Mouse (Mus musculus) intestine, postnatal 0 days (tissue): Measurements from ENCODE around the gene Catsperg2. TPM values are rescaled to one million over a fixed set of nuclear protein-coding genes. Genes with fewer than 3 reads are reported as not detected.
"Not testable (repeated sequence)": the region's sequence is repeated elsewhere in the genome, so short reads cannot be mapped to it uniquely, and the experiment has no call there.

Experiments used
- ATAC-seq: fragments of 200-750 bp; cut with Nextera tagmentation; 2 replicates; pipeline ENCODE4 v1.8.0; 2017; ENCODE audit warnings: mild to moderate bottlenecking, moderate TSS enrichment, moderate library complexity
- H3K27ac ChIP-seq: fragments of 300-500 bp; sonication (generic); 2 replicates; pipeline ENCODE4 v1.5.1; 2014; ENCODE audit warnings: mild to moderate bottlenecking, low read depth, low read length, moderate library complexity
- H3K27me3 ChIP-seq: fragments of 300-500 bp; sonication (generic); replicated peaks from 2 replicates; pipeline ENCODE4 v1.6.1; 2014; ENCODE audit warnings: low read length, mixed read lengths; ENCODE audit not compliant: control insufficient read depth, insufficient read depth
- H3K36me3 ChIP-seq: fragments of 300-500 bp; sonication (generic); 2 replicates; pipeline ENCODE4 v1.6.1; 2014; ENCODE audit warnings: mild to moderate bottlenecking, moderate library complexity; ENCODE audit not compliant: control insufficient read depth, insufficient read depth
- H3K4me1 ChIP-seq: fragments of 300-500 bp; sonication (generic); replicated peaks from 2 replicates; pipeline ENCODE4 v1.6.1; 2014; ENCODE audit warnings: antibody characterized with exemption, low read length, mixed read lengths; ENCODE audit not compliant: control insufficient read depth, insufficient read depth
- H3K4me2 ChIP-seq: fragments of 300-500 bp; sonication (generic); replicated peaks from 2 replicates; pipeline ENCODE4 v1.6.1; 2014; ENCODE audit warnings: low read depth, mild to moderate bottlenecking, moderate library complexity
- H3K4me3 ChIP-seq: fragments of 300-500 bp; sonication (generic); 2 replicates; pipeline ENCODE4 v1.5.1; 2014; ENCODE audit warnings: low read depth, low read length
- H3K9ac ChIP-seq: fragments of 300-500 bp; sonication (generic); 2 replicates; pipeline ENCODE4 v1.6.1; 2014; ENCODE audit warnings: mild to moderate bottlenecking, low read depth, low read length
- H3K9me3 ChIP-seq: fragments of 300-500 bp; sonication (generic); 2 replicates; pipeline ENCODE4 v1.6.1; 2016; ENCODE audit warnings: mixed run types; ENCODE audit not compliant: control insufficient read depth
- CTCF ChIP-seq: sonication (generic); IDR thresholded peaks from 2 replicates; pipeline ENCODE4 v1.5.1; 2016; ENCODE audit warnings: low read depth, mild to moderate bottlenecking, control low read depth, antibody characterized with exemption, moderate library complexity
- WGBS: fragments of 180-500 bp; shearing (Covaris S2); extraction: QIAGEN DNeasy Blood & Tissue Kit; methylation state at CpG from one replicate; pipeline ENCODE4 v1.1.7; 2014; 5-methylcytosine and 5-hydroxymethylcytosine counted together
- polyA plus RNA-seq: library from polyadenylated mRNA; unstranded; fragments of >200 nt; fragmentation: Nextera tagmentation; extraction: Ambion mirVana; gene quantifications from 2 replicates; pipeline ENCODE4 v1.2.1, GENCODE M21; 2015

Catsperg2 gene
- polyA plus RNA-seq: not detected in 2 replicates

GRCm38 (mm10) chr7:29726860-29727259, at the start of gene Catsperg2:
TSS of gene Catsperg2 (minus strand) at chr7:29727032.
- ATAC-seq, H3K27me3 ChIP-seq, H3K9me3 ChIP-seq, H3K4me2 ChIP-seq, H3K4me1 ChIP-seq, H3K36me3 ChIP-seq, H3K27ac ChIP-seq, H3K4me3 ChIP-seq, H3K9ac ChIP-seq: not testable (repeated sequence)
- WGBS: 63% methylated on average over 11 of the region's 11 CpGs

DNA sequence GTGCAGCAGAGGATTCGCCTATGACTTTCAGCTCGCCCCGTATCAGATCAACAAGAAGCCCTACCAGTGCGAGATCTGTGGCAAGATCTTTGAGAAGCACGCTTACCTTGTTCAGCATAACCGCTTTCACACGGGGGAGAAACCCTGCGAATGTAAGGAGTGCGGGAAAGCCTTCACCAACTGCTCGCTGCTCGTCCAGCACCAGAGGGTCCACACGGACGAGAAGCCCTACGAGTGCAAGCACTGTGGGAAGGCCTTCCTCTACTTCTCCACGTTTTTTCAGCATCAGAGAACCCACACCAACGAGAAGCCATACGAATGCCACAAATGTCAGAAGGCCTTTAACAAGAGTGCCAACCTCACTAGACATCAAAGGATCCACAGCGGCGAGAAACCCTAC, 49.7 kb upstream of the Catsperg2 start:
- no peak for TF ChIP-seq CTCF
- Histone ChIP-seq H3K4me3 (no peak overlapping the region), H3K36me3 (peaks cover 58% of the 10 kb centered on the region), H3K9ac (no peak overlapping the region), H3K27me3 (no peaks in the 10 kb centered on the region), H3K9me3 (no peaks in the 10 kb centered on the region; the same call in 1 of the 2 replicates), H3K27ac (no peak overlapping the region), H3K4me1 (no peaks in the 10 kb centered on the region), H3K4me2 (no peak overlapping the region)
- no peak for ATAC-seq
- 95% methylated on average over 19 of the region's 19 CpGs for WGBS

- Histone ChIP-seq H3K4me2 (no peak overlapping the region), H3K27me3 (no peaks in the 10 kb centered on the region), H3K36me3 (peaks cover 58% of the 10 kb centered on the region), H3K4me3 (no peak overlapping the region), H3K9me3 (no peaks in the 10 kb centered on the region; the same call in 1 of the 2 replicates), H3K4me1 (0 out of 2 replicates have a peak, but pooled peaks cover 5% of the 10 kb centered on the region), H3K9ac (no peak overlapping the region), H3K27ac (no peak overlapping the region)
- 91% methylated on average over 3 of the region's 3 CpGs for WGBS
- TF ChIP-seq CTCF: no peak
- no peak for ATAC-seq
Measured at GRCm38 (mm10) chr7:29774371-29774770, 47.5 kb upstream of the Catsperg2 start.

GRCm38 (mm10) chr7:29773503-29773902, 46.7 kb upstream of the Catsperg2 start:
- Histone ChIP-seq H3K9me3 (no peaks in the 10 kb centered on the region; the same call in 1 of the 2 replicates), H3K36me3 (peaks cover 52% of the 10 kb centered on the region), H3K27me3 (no peaks in the 10 kb centered on the region), H3K4me3 (no peak overlapping the region), H3K4me2 (no peak overlapping the region), H3K27ac (no peak overlapping the region), H3K4me1 (0 out of 2 replicates have a peak, but pooled peaks cover 5% of the 10 kb centered on the region), H3K9ac (no peak overlapping the region)
- TF ChIP-seq CTCF: no peak
- WGBS: 88% methylated on average over 7 of the region's 7 CpGs
- no peak for ATAC-seq

GRCm38 (mm10) chr7:29768980-29769379, 42.1 kb upstream of the Catsperg2 start:
- ATAC-seq: no peak
- 0 out of 2 replicates have a peak, but pooled peaks cover 5% of the 10 kb centered on the region for H3K4me1 ChIP-seq
- 0 out of 2 replicates have a peak overlapping the region, but pooled peaks have one; percentile 75 for H3K27ac ChIP-seq
- no peaks in the 10 kb centered on the region for H3K9me3 ChIP-seq
- peaks cover 9% of the 10 kb centered on the region; the same call in 1 of the 2 replicates for H3K36me3 ChIP-seq
- no peak for TF ChIP-seq CTCF
- 2% methylated on average over 10 of the region's 10 CpGs for WGBS
- H3K4me3 ChIP-seq: peak overlapping the region; percentile 85
- peak overlapping the region; percentile 81 for H3K4me2 ChIP-seq
- H3K27me3 ChIP-seq: no peaks in the 10 kb centered on the region
- H3K9ac ChIP-seq: peak overlapping the region; percentile 71

- Histone ChIP-seq H3K4me1 (0 out of 2 replicates have a peak, but pooled peaks cover 5% of the 10 kb centered on the region), H3K4me2 (peak within 1 kb of the TSS; percentile 81), H3K27ac (peak within 1 kb of the TSS; percentile 75), H3K9me3 (no peaks in the 10 kb centered on the region), H3K27me3 (no peaks in the 10 kb centered on the region), H3K9ac (peak within 1 kb of the TSS; percentile 71), H3K36me3 (peaks cover 2% of the 10 kb centered on the region; the same call in 1 of the 2 replicates), H3K4me3 (peak within 1 kb of the TSS; percentile 85)
- peak; percentile 96 for ATAC-seq
- WGBS: under 1% methylated on average over 32 of the region's 32 CpGs
- TF ChIP-seq CTCF: peak; percentile 17; the same call in 1 of the 2 replicates
Measured at GRCm38 (mm10) chr7:29768090-29768900, 41.5 kb upstream of the Catsperg2 start, which contains the start of gene Zfp84. TSS of gene Zfp84 (plus strand) at chr7:29768552.
